Mouse (Mus musculus) midbrain, embryonic 13.5 days (tissue): Measurements from ENCODE around the gene Nlrp14. TPM values are rescaled to one million over a fixed set of nuclear protein-coding genes. Genes with fewer than 3 reads are reported as not detected.
"Not testable (repeated sequence)": the region's sequence is repeated elsewhere in the genome, so short reads cannot be mapped to it uniquely, and the experiment has no call there.

Experiments used
- ATAC-seq: fragments of 200-750 bp; cut with Nextera tagmentation; 2 replicates; pipeline ENCODE4 v1.8.0; 2017; ENCODE audit warnings: mild to moderate bottlenecking, moderate TSS enrichment, moderate library complexity
- H3K27ac ChIP-seq: fragments of 300-500 bp; sonication (generic); 2 replicates; pipeline ENCODE4 v1.5.1; 2015; ENCODE audit warnings: inconsistent platforms, mild to moderate bottlenecking, moderate library complexity
- H3K27me3 ChIP-seq: fragments of 300-500 bp; sonication (generic); 2 replicates; pipeline ENCODE4 v1.6.1; 2015; ENCODE audit warnings: mild to moderate bottlenecking, inconsistent platforms
- H3K36me3 ChIP-seq: fragments of 300-500 bp; sonication (generic); 2 replicates; pipeline ENCODE4 v1.6.1; 2015; ENCODE audit warnings: mild to moderate bottlenecking, inconsistent platforms
- H3K4me1 ChIP-seq: fragments of 300-500 bp; sonication (generic); replicated peaks from 2 replicates; pipeline ENCODE4 v1.6.1; 2015; ENCODE audit warnings: inconsistent platforms
- H3K4me2 ChIP-seq: fragments of 300-500 bp; sonication (generic); replicated peaks from 2 replicates; pipeline ENCODE4 v1.6.1; 2015; ENCODE audit warnings: moderate library complexity, mild to moderate bottlenecking, inconsistent platforms
- H3K4me3 ChIP-seq: fragments of 300-500 bp; sonication (generic); replicated peaks from 2 replicates; pipeline ENCODE4 v1.5.1; 2015; ENCODE audit warnings: mild to moderate bottlenecking, inconsistent platforms
- H3K9ac ChIP-seq: fragments of 300-500 bp; sonication (generic); replicated peaks from 2 replicates; pipeline ENCODE4 v1.6.1; 2015; ENCODE audit warnings: mild to moderate bottlenecking, inconsistent platforms
- H3K9me3 ChIP-seq: fragments of 300-500 bp; sonication (generic); 2 replicates; pipeline ENCODE4 v1.6.1; 2016; ENCODE audit warnings: mild to moderate bottlenecking, inconsistent platforms
- WGBS: fragments of 180-500 bp; shearing (Covaris S2); methylation state at CpG from one replicate; pipeline ENCODE4 v1.1.7; 2015; 5-methylcytosine and 5-hydroxymethylcytosine counted together
- polyA plus RNA-seq: library from polyadenylated mRNA; unstranded; fragments of >200 nt; fragmentation: Nextera tagmentation; extraction: Ambion mirVana; gene quantifications from 2 replicates; pipeline ENCODE4 v1.2.1, GENCODE M21; 2015

The Nlrp14 gene
- not detected in 2 replicates for polyA plus RNA-seq

GRCm38 (mm10) chr7:107166690-107167089 is at the start of gene Nlrp14:
Gene Nlrp14 (plus strand): TSS chr7:107166990.
- no peak within 1 kb of the TSS for H3K27ac ChIP-seq
- H3K9me3 ChIP-seq = no peaks in the 10 kb centered on the region
- H3K27me3 ChIP-seq = no peaks in the 10 kb centered on the region
- H3K9ac ChIP-seq = no peak within 1 kb of the TSS
- H3K4me1 ChIP-seq = no peaks in the 10 kb centered on the region
- no peak for ATAC-seq
- WGBS = 88% methylated on average over 10 of the region's 10 CpGs
- H3K4me2 ChIP-seq = no peak within 1 kb of the TSS
- H3K36me3 ChIP-seq = no peaks in the 10 kb centered on the region
- no peak within 1 kb of the TSS for H3K4me3 ChIP-seq

DNA sequence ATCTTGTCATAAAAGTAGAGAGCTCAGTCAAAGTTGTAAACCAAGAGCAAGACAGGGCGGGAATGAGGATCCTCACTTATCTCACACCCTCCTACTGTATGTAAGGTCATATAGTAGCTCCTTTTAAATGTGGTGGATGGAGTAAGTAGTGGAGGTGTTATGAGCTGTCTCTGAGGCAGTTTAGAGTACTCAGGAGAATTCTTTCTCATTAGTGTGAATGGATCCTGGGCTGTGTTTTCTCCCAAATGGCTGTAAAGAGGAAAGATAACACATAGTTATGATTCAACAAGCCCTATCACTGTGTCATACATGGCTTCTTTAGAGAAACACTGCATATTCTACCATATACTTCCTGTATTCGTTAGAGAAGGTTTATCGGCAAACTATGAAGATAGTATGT is 35.8 kb upstream of the Nlrp14 start, which contains the start of gene Olfr715:
Olfr715 (minus strand) TSS at position 101 of the 400 bp plus-strand sequence.
- not testable (repeated sequence) for H3K36me3 ChIP-seq, H3K27me3 ChIP-seq

GRCm38 (mm10) chr7:107138027-107138426 is 28.8 kb upstream of the Nlrp14 start, which contains the start of gene Olfr716:
Gene Olfr716 (plus strand): TSS chr7:107138327.
- not testable (repeated sequence) for H3K4me2 ChIP-seq, H3K4me1 ChIP-seq, H3K9ac ChIP-seq, ATAC-seq, H3K36me3 ChIP-seq, H3K4me3 ChIP-seq, H3K27ac ChIP-seq, H3K27me3 ChIP-seq, H3K9me3 ChIP-seq
- 75% methylated on average over 2 of the region's 2 CpGs for WGBS

More for the DNA sequence above, 35.8 kb upstream of the Nlrp14 start, which contains the start of gene Olfr715:
- 90% methylated on average over 3 of the region's 3 CpGs for WGBS
- H3K4me1 ChIP-seq, H3K27ac ChIP-seq, H3K9me3 ChIP-seq, H3K4me3 ChIP-seq, H3K9ac ChIP-seq, ATAC-seq, H3K4me2 ChIP-seq: not testable (repeated sequence)

- H3K9ac ChIP-seq = no peak overlapping the region
- H3K36me3 ChIP-seq = no peaks in the 10 kb centered on the region
- WGBS = 51% methylated on average over 2 of the region's 2 CpGs
- no peaks in the 10 kb centered on the region for H3K4me1 ChIP-seq
- no peaks in the 10 kb centered on the region for H3K27me3 ChIP-seq
- H3K4me3 ChIP-seq = no peak overlapping the region
- H3K27ac ChIP-seq = no peak overlapping the region
- no peak for ATAC-seq
- no peak overlapping the region for H3K4me2 ChIP-seq
- no peaks in the 10 kb centered on the region for H3K9me3 ChIP-seq
Observed at GRCm38 (mm10) chr7:107180406-107180805, 13.6 kb downstream of the Nlrp14 start.

GRCm38 (mm10) chr7:107201817-107202216 is 35.0 kb downstream of the Nlrp14 start:
- Histone ChIP-seq H3K36me3 (no peaks in the 10 kb centered on the region), H3K9ac (no peak overlapping the region), H3K4me3 (no peak overlapping the region), H3K27ac (no peak overlapping the region), H3K4me1 (no peaks in the 10 kb centered on the region), H3K27me3 (no peaks in the 10 kb centered on the region), H3K4me2 (no peak overlapping the region), H3K9me3 (no peaks in the 10 kb centered on the region)
- WGBS = 51% methylated on average over 3 of the region's 3 CpGs
- ATAC-seq = no peak

- no peak overlapping the region for H3K4me2 ChIP-seq
- H3K27me3 ChIP-seq = peaks cover 31% of the 10 kb centered on the region
- no peak overlapping the region for H3K27ac ChIP-seq
- no peak overlapping the region for H3K4me3 ChIP-seq
- no peaks in the 10 kb centered on the region for H3K4me1 ChIP-seq
- peaks cover 15% of the 10 kb centered on the region for H3K9me3 ChIP-seq
- 73% methylated on average over 3 of the region's 3 CpGs for WGBS
- H3K36me3 ChIP-seq = no peaks in the 10 kb centered on the region
- H3K9ac ChIP-seq = no peak overlapping the region
- ATAC-seq = no peak
Observed at GRCm38 (mm10) chr7:107207843-107208242, 41.1 kb downstream of the Nlrp14 start.

- Histone ChIP-seq H3K4me2 (peak within 1 kb of the TSS; percentile 29), H3K36me3 (no peaks in the 10 kb centered on the region), H3K4me1 (no peaks in the 10 kb centered on the region), H3K9me3 (peaks cover 15% of the 10 kb centered on the region), H3K9ac (no peak within 1 kb of the TSS), H3K4me3 (peak within 1 kb of the TSS; percentile 32), H3K27ac (no peak within 1 kb of the TSS), H3K27me3 (peaks cover 31% of the 10 kb centered on the region)
- peak; percentile 34; the same call in 1 of the 2 replicates for ATAC-seq
- WGBS = 45% methylated on average over 64 of the region's 70 CpGs
Observed at GRCm38 (mm10) chr7:107209204-107209860, 42.5 kb downstream of the Nlrp14 start, which contains the start of gene Rbmxl2. Gene Rbmxl2 (plus strand): TSS chr7:107209445.

DNA sequence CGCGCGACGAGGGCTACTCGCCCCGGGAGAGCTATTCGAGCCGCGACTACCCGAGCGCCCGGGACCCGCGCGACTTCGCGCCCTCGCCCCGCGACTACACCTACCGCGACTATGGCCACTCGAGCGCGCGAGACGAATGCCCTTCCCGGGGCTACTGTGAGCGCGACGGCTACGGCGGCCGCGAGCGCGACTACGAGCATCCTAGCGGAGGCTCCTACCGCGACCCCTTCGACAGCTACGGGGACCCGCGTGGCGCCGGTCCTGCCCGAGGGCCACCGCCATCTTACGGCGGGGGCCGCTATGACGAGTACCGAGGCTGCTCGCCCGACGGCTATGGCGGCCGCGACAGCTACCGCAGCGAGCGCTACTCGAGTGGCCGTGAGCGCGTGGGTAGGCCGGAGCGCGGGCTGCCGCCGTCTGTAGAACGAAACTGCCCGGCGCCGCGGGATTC is 43.4 kb downstream of the Nlrp14 start:
- no peak overlapping the region for H3K27ac ChIP-seq
- ATAC-seq = peak; percentile 66
- no peak overlapping the region for H3K9ac ChIP-seq
- H3K36me3 ChIP-seq = no peaks in the 10 kb centered on the region
- H3K4me2 ChIP-seq = peak overlapping the region; percentile 29
- peaks cover 31% of the 10 kb centered on the region for H3K27me3 ChIP-seq
- WGBS = 32% methylated on average over 66 of the region's 77 CpGs
- H3K4me1 ChIP-seq = no peaks in the 10 kb centered on the region
- peak overlapping the region; percentile 32 for H3K4me3 ChIP-seq
- peaks cover 15% of the 10 kb centered on the region for H3K9me3 ChIP-seq

GRCm38 (mm10) chr7:107215723-107216122 is 48.9 kb downstream of the Nlrp14 start:
- Histone ChIP-seq H3K4me1 (no peaks in the 10 kb centered on the region), H3K9me3 (no peaks in the 10 kb centered on the region), H3K27me3 (peaks cover 11% of the 10 kb centered on the region), H3K36me3 (no peaks in the 10 kb centered on the region), H3K27ac (no peak overlapping the region), H3K9ac (no peak overlapping the region), H3K4me3 (no peak overlapping the region), H3K4me2 (no peak overlapping the region)
- ATAC-seq = peak; percentile 78; the same call in 1 of the 2 replicates

DNA sequence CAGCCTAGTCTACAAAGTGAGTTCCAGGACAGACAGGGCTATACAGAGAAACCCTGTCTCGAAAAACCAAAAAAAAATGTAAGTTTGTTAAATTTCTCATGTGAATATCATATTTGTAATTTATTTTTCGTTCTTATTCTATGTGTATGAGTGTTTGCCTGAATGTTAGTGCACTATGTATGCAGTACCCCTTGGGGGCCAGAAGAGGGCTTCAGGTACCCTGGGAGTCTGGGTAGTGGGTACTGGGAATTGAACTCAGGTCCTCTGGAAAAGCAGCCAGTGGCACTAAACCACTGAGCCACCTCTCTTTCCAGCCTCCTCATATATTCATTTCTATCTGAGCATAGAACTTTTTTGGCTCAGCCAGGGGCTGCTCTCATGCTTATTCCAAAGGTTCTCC is 50.1 kb downstream of the Nlrp14 start:
- Histone ChIP-seq H3K4me2 (no peak overlapping the region), H3K27me3 (0 out of 2 replicates have a peak, but pooled peaks cover under 1% of the 10 kb centered on the region), H3K9me3 (no peaks in the 10 kb centered on the region), H3K9ac (no peak overlapping the region), H3K4me1 (no peaks in the 10 kb centered on the region), H3K27ac (no peak overlapping the region), H3K4me3 (no peak overlapping the region), H3K36me3 (no peaks in the 10 kb centered on the region)
- no peak for ATAC-seq
- WGBS = 80% methylated on average over 2 of the region's 2 CpGs

- no peaks in the 10 kb centered on the region for H3K9me3 ChIP-seq
- ATAC-seq = no peak
- no peak overlapping the region for H3K9ac ChIP-seq
- H3K4me2 ChIP-seq = no peak overlapping the region
- 7% methylated on average over 3 of the region's 3 CpGs for WGBS
- no peaks in the 10 kb centered on the region for H3K27me3 ChIP-seq
- H3K27ac ChIP-seq = no peak overlapping the region
- no peak overlapping the region for H3K4me3 ChIP-seq
- H3K4me1 ChIP-seq = no peaks in the 10 kb centered on the region
- H3K36me3 ChIP-seq = no peaks in the 10 kb centered on the region
Observed at GRCm38 (mm10) chr7:107236854-107237253, 70.1 kb downstream of the Nlrp14 start.

DNA sequence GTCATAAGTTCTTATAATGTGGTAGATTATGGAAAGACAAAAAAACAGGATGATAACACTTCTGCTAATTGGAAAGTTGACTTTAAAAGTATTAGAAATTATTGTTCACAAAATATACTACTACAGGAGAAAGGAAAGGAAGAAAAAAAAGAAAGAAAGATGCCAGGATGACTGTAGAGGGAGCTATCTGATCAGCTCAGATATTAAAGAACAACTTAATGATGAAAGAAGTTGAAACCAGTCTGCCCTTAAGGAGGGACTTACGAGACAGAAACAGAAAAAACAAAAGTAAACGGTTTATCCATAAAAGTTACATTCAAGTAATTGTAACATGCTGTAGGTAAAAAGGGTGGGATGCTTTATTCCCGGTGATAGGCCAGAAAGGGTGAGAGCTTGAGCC is 70.7 kb downstream of the Nlrp14 start:
- ATAC-seq = no peak
- Histone ChIP-seq H3K9me3 (no peaks in the 10 kb centered on the region), H3K4me1 (no peaks in the 10 kb centered on the region), H3K36me3 (no peaks in the 10 kb centered on the region), H3K4me3 (no peak overlapping the region), H3K27me3 (no peaks in the 10 kb centered on the region), H3K4me2 (no peak overlapping the region), H3K9ac (no peak overlapping the region), H3K27ac (no peak overlapping the region)
- 81% methylated on average over 3 of the region's 3 CpGs for WGBS
